Mouse (Mus musculus): Measurements from ENCODE around the gene Ndufa11.

DNA sequence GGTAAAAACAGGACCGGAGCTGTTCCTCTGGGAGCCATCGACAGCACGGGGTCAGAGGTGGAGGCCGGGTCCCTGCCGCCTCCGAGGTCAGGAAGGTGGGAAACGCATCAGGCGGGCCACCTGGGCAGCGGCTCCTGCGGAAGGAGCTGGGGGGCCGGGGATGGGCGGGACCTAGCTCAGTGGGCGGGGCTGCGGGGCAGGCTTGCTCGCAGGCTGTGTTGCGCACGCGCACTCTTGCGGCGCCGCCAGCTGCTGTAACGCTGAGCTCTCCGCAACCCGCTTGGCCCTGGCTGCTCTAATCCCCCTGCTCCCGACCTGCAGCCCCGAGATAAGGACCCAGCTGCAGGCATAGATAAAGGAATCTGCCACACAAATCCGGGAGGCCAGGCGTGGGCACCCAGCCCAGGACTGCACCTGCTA is 44.4 kb downstream of the Ndufa11 start:
- no peak for TF ChIP-seq CTCF (IDR thresholded peaks at IDR 0.05)
- TF ChIP-seq EP300 (IDR thresholded peaks at IDR 0.05), result no peak

All from lung, postnatal 0 days (tissue).